Mouse (Mus musculus) c-Kit-positive CD71-positive TER-119-positive erythroid progenitor cells, embryonic 14.5 days (primary cell): ENCODE data around the gene Tcf19.

Source experiments
- DNase-seq: peaks from one replicate; pipeline ENCODE4 v3.0.0-alpha.2; 2013; ENCODE audit warnings: low spot score

Tcf19 gene

GRCm38 (mm10) chr17:35516652-35517500, at the start of gene Tcf19, which contains the start of gene Cchcr1:
Gene Tcf19 (minus strand): TSS chr17:35516824.
Gene Cchcr1 (plus strand): TSS chr17:35517100.
- DNase-seq: peak; percentile 98

GRCm38 (mm10) chr17:35558216-35558615, 41.6 kb upstream of the Tcf19 start:
- no peak for DNase-seq

- DNase-seq: no peak
These were observed 40.7 kb upstream of the Tcf19 start for GRCm38 (mm10) chr17:35557351-35557750.

GRCm38 (mm10) chr17:35556812-35557211, 40.2 kb upstream of the Tcf19 start:
- DNase-seq: peak; percentile 23

- DNase-seq: no peak
These were observed 39.7 kb upstream of the Tcf19 start for GRCm38 (mm10) chr17:35556186-35556765.

GRCm38 (mm10) chr17:35554761-35555397, 38.3 kb upstream of the Tcf19 start:
- no peak for DNase-seq

- no peak for DNase-seq
These were observed 37.7 kb upstream of the Tcf19 start for GRCm38 (mm10) chr17:35554321-35554720.

GRCm38 (mm10) chr17:35551881-35552414, 35.3 kb upstream of the Tcf19 start, which contains the start of gene Cdsn:
Gene Cdsn (plus strand): TSS chr17:35552128.
- DNase-seq: no peak

GRCm38 (mm10) chr17:35550871-35551270, 34.2 kb upstream of the Tcf19 start:
- no peak for DNase-seq

- DNase-seq: no peak
These were observed 33.5 kb upstream of the Tcf19 start for GRCm38 (mm10) chr17:35550143-35550494.

- no peak for DNase-seq
These were observed 33.0 kb upstream of the Tcf19 start for GRCm38 (mm10) chr17:35549437-35550142.

- no peak for DNase-seq
These were observed 32.0 kb upstream of the Tcf19 start for GRCm38 (mm10) chr17:35548636-35549035.

GRCm38 (mm10) chr17:35547465-35547864, 30.8 kb upstream of the Tcf19 start:
- DNase-seq: no peak

GRCm38 (mm10) chr17:35544680-35545079, 28.1 kb upstream of the Tcf19 start:
- peak; percentile 40 for DNase-seq

- DNase-seq: no peak
These were observed 27.4 kb upstream of the Tcf19 start for GRCm38 (mm10) chr17:35544001-35544400.

- no peak for DNase-seq
These were observed 26.8 kb upstream of the Tcf19 start for GRCm38 (mm10) chr17:35543412-35543861.

- no peak for DNase-seq
These were observed 26.3 kb upstream of the Tcf19 start for GRCm38 (mm10) chr17:35542761-35543411.

- DNase-seq: no peak
These were observed 22.9 kb upstream of the Tcf19 start for GRCm38 (mm10) chr17:35539540-35539939.

- no peak for DNase-seq
These were observed 21.9 kb upstream of the Tcf19 start for GRCm38 (mm10) chr17:35538476-35538875.

GRCm38 (mm10) chr17:35537421-35537820, 20.8 kb upstream of the Tcf19 start:
- DNase-seq: no peak

GRCm38 (mm10) chr17:35534343-35534742, 17.7 kb upstream of the Tcf19 start:
- peak; percentile 56 for DNase-seq
